Mouse (Mus musculus) skeletal muscle tissue, postnatal 0 days (tissue): ENCODE results near the gene Atg13. TPM values are rescaled to one million over a fixed set of nuclear protein-coding genes. Genes with fewer than 3 reads are reported as not detected.

Source experiments
- polyA plus RNA-seq: library from polyadenylated mRNA; unstranded; fragments of >200 nt; fragmentation: Nextera tagmentation; extraction: Ambion mirVana; gene quantifications from 2 replicates; pipeline ENCODE4 v1.2.1, GENCODE M21; 2015

Atg13 gene
- polyA plus RNA-seq: 18.8 and 19.3 TPM in 2 replicates

DNA sequence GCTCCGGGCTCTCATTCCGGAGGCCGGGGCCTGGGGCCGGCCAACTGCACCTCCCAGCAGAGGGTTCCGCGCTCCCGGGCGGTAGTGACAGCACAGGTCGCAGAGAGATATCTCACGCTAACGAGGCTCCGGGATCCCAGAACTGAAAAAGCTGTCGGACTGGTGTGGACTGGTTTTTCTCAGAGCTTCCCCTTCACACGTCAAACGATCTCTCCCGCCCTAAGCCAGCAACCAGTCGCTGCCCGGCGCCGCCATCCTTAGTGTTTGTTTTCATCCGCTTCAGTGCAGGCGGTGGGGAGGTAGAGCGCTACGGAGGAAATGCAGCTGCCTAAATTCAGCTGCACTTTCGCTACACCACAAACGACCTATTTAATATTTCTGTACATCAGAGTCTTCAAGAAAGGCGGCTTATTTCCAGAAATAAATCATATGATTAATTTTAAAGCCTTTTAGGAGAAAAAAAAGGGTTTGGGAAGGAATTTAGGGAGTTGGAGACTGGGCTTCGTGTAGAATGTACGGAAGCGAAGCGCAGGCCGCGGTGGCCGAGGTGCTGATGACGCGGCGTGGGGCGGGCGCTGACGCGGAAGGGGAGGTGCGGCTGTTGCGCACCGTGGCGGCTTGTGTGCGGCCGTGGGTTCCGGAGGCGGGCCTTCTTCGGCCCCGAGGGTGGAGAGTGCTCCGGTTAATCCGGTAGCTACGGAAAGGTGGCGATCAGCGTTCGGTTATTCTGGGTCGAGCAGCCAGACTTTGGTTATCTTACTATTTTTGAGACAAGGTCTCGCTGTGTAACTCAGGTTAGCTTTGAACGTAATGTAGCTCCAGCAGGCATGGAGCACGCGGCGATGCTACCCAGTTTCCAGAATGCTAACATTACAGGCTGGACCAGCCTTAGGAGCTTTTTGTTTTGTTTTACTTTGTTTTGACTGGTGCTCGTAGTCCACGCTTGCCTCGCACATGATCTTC is at the start of gene Atg13, which contains the start of gene Harbi1:
Gene Atg13, minus strand, starts transcription at position 305 of the 963 bp plus-strand sequence.
Gene Harbi1, plus strand, starts transcription at position 581 of the 963 bp plus-strand sequence.

DNA sequence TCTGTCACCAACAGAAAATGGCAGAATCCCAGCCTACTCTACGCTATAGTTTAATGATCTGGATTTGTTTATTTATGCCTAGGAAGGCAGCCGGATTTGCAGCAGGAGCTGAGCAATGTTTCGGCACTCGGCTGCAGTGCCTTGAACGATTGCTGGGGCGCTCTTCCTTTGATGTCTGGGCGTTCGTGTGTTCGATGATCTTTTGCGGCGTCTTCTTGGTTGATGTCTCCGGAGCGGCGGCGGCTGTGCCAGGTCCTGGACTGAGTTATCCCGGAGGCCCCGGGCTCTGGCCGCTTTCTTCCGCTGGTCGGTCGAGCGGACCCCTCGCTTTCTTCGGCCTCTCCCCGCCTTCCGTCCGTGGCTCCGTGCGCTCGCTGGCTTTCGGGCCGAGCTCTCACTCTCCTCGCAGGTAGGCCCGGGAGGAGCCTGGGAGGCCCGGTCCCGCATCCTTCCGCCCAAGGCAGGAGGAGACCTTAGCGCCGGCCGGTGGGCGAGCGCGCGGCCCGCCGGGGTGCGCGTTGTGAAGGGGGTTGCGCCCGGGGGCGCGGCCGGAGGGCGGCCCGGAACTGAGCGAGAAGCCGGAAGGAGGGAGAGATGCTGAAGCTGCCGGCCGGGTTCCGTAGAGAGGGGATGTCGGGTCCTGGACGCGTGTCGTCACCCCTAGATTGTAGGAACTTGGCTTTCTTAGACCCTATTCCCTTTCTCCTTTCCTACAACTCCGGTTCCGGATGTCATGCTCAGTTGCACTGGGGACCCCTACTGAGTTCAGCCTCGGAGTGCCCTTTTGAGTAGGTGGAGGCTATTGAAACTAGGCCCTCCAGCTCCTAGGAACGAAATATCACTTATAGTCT is 19.8 kb upstream of the Atg13 start, which contains the start of gene Ambra1:
Gene Ambra1, plus strand, starts transcription at position 164 of the 851 bp plus-strand sequence.

GRCm38 (mm10) chr2:91649553-91650359 is 60.6 kb downstream of the Atg13 start, which contains the start of the genes Zfp408 and Arhgap1:
Gene Zfp408 (minus strand): TSS chr2:91649791.
Gene Arhgap1 (plus strand): TSS chr2:91649860.

DNA sequence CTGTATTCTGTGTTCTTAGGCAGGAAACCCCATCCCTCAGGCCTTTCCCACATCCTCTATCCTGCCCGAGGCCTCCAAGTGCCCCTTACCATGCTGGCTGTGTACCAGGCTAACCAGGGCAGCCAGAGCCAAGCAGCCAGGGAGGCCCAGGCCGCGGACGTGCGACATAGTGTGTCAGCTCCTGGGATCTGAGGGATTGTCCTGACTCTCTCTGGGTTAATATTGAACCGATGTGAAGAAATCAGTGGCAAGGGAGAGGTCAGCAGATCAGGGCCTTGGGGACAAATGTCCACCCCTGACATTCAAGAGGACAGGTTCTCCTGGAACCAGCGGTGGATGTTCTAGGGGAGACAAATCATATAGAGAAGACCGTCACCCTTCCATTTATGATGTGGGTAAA is 74.1 kb downstream of the Atg13 start, which contains the start of gene F2:
Gene F2, minus strand, starts transcription at position 186 of the 400 bp plus-strand sequence.

Other genes with a start within 250 kb of the Atg13 start
- 25.1 and 25.3 TPM in 2 replicates for gene Ckap5, start 183.8 kb downstream of the Atg13 start, polyA plus RNA-seq
- 3.4 and 4.0 TPM in 2 replicates for gene F2, start 74.2 kb downstream of the Atg13 start, polyA plus RNA-seq
- gene Zfp408, start 60.8 kb downstream of the Atg13 start, polyA plus RNA-seq: 4.0 and 4.1 TPM in 2 replicates
- gene Arhgap1, start 60.7 kb downstream of the Atg13 start, polyA plus RNA-seq: 38.7 and 49.7 TPM in 2 replicates
- gene Harbi1, start 276 bp upstream of the Atg13 start, polyA plus RNA-seq: 8.4 and 8.6 TPM in 2 replicates
- 6.2 and 6.7 TPM in 2 replicates for gene Ambra1, start 19.6 kb upstream of the Atg13 start, polyA plus RNA-seq
- not detected in 2 replicates for gene Chrm4, start 216.7 kb upstream of the Atg13 start, polyA plus RNA-seq
- gene Mdk, start 221.7 kb upstream of the Atg13 start, polyA plus RNA-seq: 80.5 and 123 TPM in 2 replicates
- 0.83 and 1.0 TPM in 2 replicates for gene Gm9821, start 235.1 kb upstream of the Atg13 start, polyA plus RNA-seq